Mouse (Mus musculus): ENCODE measurements at regions not wholly inside any gene's neighbourhood (a gene's known extent, or its start where the extent isn't known, plus 50 kb on each side); places are given as distances from the start of the nearest gene placed in this dataset.
A peak's percentile ranks its signal among the peaks of the same experiment; 100 is the strongest.

- no peak for DNase-seq (ENCODE audit: inconsistent ontology term)
These were observed 360.0 kb upstream of the Meox2 start for GRCm38 (mm10) chr12:36748345-36748744.

DNA sequence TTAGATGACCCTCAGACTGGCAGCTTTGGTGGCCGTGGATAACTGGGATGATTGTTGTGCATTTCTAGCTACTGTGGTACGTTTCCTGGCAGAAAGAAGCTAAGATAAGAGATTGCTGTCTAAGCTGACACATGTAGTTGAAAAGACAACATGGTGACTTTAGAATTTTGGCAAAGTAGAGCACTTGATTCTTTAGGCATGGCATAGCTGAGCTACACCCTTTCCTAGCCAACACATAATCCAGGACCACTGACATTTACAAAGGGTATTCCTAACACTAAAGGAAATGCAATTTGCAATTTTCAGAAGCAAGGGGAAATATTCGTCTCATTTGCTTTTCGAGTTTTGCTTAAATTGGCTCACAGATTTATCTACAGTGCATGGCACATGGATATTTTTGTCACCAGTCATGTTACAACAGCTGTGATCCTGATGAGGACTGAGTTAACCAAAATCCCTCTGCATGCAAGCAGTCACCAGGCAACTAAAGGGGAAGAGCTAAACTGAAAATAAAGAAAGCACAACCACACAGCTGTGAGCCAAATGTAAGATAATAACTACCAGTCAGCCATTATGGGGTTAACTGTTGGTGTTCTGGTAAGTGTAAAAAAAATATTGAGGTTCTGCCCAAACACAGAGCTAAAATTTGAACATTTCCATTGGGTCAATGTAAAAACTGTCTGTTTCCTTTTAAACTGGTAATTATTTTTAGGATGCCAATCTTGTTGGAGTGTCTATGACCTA, 342.9 kb upstream of the Meox2 start:
- no peak for DNase-seq (ENCODE audit: inconsistent ontology term)

- no peak for DNase-seq (ENCODE audit: inconsistent ontology term)
These were observed 342.2 kb upstream of the Meox2 start for GRCm38 (mm10) chr12:36766167-36766566.

GRCm38 (mm10) chr12:36780761-36781160, 327.6 kb upstream of the Meox2 start:
- no peak for DNase-seq (ENCODE audit: inconsistent ontology term)

DNA sequence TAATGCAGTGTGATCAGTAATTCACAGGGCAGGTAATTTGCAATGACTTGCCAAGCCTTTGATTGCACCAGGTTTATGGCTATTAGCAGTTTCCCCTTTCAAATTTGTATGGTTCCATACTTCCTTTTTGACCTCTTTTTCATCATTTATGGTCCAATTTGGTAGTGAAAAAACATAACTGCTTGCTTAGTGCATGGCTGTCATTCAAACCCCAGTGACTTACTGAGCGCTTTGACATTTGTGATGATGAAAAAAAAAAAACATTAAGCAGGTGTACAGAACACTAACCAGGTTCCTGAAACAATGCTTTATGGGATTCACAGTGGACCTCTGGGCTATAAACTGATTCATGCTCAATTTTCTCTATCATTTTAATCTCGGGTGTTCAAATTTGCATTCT, 317.5 kb upstream of the Meox2 start:
- no peak for DNase-seq (ENCODE audit: inconsistent ontology term)

GRCm38 (mm10) chr12:36791430-36791829, 316.9 kb upstream of the Meox2 start:
- no peak for DNase-seq (ENCODE audit: inconsistent ontology term)

- DNase-seq (ENCODE audit: inconsistent ontology term) = no peak
These were observed 316.1 kb upstream of the Meox2 start for GRCm38 (mm10) chr12:36792205-36792604.

- no peak for DNase-seq (ENCODE audit: inconsistent ontology term)
These were observed 314.5 kb upstream of the Meox2 start for GRCm38 (mm10) chr12:36793799-36794198.

- DNase-seq (ENCODE audit: inconsistent ontology term) = no peak
These were observed 312.1 kb upstream of the Meox2 start for GRCm38 (mm10) chr12:36796201-36796600.

- DNase-seq (ENCODE audit: inconsistent ontology term) = no peak
These were observed 290.4 kb upstream of the Meox2 start for GRCm38 (mm10) chr12:36817938-36818337.

- no peak for DNase-seq (ENCODE audit: inconsistent ontology term)
These were observed 289.5 kb upstream of the Meox2 start for GRCm38 (mm10) chr12:36818852-36819251.

DNA sequence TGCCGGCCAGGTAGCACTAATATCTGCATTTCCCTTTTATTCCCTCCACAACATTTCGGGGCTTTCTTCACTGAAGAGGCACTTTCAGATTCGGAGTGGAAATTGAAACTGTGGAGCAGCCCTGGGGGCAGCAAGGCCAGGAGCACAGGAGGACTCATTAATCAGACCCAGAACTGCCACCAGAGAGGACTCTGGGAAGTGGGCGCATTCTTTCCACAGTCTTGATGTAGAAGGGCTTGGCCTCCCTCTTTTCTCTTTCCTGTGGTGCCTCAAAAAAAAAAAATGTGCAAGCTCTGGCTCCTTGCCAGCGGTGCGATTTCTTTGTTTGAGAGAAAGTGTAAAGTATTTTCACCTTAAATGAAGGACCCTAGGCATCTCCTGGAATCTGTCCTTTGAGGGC, 281.6 kb upstream of the Meox2 start:
- peak; percentile 11 for DNase-seq (ENCODE audit: inconsistent ontology term)

DNA sequence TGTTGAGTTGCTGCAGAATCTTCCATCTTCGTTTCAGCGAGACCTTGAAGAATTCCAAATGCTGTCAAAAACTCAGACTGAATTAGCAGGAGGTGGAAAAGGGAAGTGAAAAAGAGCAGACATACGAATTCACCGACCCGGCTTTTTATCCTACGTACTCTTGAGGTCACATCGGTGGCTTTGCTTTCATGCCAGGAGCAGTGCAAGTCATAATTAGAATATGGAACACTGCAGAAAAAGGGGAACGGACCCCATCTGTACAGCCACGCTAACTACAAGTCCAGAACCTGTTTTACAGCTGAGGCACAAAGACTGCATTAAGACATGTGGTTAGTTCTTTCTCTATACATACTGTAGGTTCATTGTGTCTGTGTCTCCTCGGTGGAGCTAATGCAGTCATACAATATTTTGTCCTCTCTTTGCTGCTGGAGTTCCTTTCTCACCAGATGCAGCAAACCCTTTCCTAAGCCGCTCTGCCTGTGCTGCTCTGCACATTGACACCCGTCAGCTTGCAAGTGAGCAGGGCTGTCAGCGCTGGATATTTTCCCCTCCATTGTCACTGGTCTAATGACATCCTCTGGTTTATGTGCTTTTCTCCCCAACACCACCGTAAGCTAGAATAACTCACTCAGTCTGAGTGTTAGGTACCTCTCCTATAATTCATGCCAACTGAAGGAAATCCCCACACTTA, 276.9 kb upstream of the Meox2 start:
- DNase-seq (ENCODE audit: inconsistent ontology term) = no peak

GRCm38 (mm10) chr12:36842957-36843356, 265.4 kb upstream of the Meox2 start:
- DNase-seq (ENCODE audit: inconsistent ontology term) = no peak

DNA sequence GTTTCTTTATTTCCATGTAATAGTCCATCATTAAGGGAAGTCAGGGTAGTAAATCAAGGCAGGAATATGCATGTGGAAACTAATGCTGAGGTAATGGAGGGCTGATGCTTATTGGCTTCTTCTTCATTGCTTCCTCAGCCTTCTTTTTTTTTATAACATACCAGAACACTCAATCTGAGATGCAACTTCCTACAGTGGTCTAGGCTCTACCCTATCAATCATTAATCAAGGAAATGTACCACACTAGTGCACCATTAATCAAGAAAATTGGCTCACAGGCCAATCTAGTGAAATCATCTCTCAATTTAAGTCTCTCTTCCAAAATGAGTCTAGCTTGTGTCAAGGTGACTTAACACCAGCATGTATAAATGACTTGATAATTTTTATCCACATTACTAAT, 263.2 kb upstream of the Meox2 start:
- DNase-seq (ENCODE audit: inconsistent ontology term) = no peak

DNA sequence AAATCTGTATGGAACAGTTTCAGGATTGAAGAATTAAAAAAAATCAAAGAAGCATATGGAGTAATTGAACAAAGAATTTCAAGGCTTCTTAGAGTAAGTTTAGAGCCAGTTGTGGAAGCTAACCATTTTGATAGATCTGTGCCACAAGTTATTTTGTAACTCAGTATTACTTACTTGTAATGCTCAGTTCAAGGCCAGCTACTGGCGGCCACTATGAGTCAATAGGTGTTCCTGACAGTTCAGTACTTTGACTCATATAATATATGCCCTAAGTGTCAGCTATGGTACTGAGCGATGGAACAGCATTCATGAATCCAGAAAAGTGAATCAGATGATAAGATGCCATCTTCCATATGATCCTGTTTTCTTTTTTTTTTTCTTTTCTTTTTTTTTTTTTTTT, 259.3 kb upstream of the Meox2 start:
- DNase-seq (ENCODE audit: inconsistent ontology term) = no peak

DNA sequence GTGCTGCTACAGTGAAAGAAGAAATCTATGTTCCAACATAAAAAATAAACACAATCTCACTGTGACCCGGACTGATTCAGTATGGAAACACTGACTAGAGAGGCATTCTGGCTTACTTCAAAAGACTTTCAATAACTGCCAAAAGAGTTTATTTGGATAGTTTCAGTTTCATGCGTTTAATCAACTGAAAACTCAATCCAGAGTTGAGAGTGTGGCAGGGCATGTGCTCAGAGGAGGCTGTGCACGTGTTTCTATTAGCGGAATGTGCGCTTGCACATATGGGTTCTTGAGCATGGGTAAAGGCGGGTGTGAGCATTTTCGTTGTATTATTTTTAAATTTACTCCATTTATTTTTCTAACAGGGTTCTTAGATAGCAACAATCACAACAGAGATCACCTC, 245.2 kb upstream of the Meox2 start:
- DNase-seq (ENCODE audit: inconsistent ontology term) = peak; percentile 1

- no peak for DNase-seq (ENCODE audit: inconsistent ontology term)
These were observed 227.6 kb upstream of the Meox2 start for GRCm38 (mm10) chr12:36880724-36881123.

DNA sequence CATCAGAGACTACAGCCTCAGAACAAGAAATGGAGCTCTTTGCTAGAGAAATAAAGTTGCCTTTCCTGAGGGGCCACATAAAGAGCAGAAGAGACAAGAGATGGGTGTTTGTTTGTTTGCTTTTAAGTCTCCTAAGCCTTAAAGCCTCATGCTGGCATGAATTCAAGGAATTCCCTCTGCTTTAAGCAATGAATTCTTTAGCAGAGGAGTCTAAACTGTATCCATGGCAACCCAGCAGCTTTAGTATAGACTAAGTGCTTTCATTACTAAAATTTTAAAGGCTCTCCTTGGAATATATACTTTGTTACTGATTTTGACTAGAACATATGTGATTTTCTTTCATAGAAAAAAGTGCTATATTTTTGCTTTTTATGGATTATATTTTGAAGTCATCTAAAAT, 195.0 kb upstream of the Meox2 start:
- DNase-seq (ENCODE audit: inconsistent ontology term) = no peak

- no peak for DNase-seq (ENCODE audit: inconsistent ontology term)
These were observed 190.7 kb upstream of the Meox2 start for GRCm38 (mm10) chr12:36917576-36918106.

- DNase-seq (ENCODE audit: inconsistent ontology term) = no peak
These were observed 190.0 kb upstream of the Meox2 start for GRCm38 (mm10) chr12:36918294-36918876.

DNA sequence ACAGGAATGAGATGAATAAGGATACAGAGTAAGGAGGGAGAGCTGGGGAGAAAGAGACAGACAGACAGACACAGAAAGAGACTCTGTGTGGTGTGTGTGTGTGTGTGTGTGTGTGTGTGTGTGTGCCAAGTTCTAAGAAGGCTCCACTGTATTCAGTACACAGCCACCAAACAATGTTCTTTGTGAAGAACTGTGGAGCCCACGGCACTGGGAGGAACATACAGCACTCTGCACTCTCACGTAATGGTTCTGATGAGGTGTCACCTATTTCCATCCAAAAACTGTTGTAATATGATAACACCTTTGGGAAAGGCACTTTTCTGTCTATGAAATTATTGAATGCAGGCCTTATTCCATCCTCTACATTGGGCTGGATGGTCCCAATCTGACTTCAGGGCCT, 184.8 kb upstream of the Meox2 start:
- no peak for DNase-seq (ENCODE audit: inconsistent ontology term)

GRCm38 (mm10) chr12:36926225-36926624, 182.1 kb upstream of the Meox2 start:
- DNase-seq (ENCODE audit: inconsistent ontology term) = no peak

Data from Muller cell, postnatal 12 days (primary cell).